Mouse (Mus musculus): Measurements from ENCODE around the gene Arrdc2.
"Not testable (repeated sequence)": the region's sequence is repeated elsewhere in the genome, so short reads cannot be mapped to it uniquely, and the experiment has no call there.

The Arrdc2 gene

DNA sequence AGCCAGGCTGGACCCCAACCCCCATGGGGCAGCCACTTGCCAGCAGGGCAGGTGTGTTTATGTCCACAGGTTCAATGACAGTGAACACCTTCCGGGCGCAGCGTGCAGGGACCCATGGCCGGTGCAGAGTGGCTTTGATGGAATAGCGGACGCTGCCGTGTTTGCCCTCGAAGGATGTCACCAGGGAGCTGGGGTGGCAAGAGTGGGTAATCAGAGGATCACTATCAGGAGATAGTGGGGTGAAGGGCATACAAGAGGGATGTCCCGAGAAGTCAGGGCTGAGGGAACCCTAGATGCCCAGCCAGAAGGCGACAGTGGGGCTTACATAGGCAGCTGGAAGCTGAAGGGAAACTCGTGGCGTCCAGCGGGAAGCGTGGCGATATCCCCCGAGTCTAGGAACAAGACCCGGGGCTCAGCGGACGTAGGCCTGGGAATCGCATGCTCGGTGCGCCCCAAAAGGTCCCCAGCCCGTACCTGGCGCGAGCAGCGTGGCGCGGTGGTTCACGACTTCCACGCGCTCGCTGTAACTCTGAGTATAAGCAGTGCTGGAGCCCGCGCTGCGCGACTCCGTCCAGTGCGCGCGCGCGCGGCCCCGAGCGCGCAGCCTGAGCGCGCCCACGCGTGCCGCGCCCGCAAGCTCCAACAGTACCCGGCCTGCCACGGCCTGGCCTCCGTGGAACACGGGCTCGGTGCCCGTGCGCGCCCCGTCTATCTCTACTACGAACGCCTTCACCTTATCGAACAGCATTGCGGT lies 689 bp downstream of the Arrdc2 start:
- DNase-seq, result no peak

DNA sequence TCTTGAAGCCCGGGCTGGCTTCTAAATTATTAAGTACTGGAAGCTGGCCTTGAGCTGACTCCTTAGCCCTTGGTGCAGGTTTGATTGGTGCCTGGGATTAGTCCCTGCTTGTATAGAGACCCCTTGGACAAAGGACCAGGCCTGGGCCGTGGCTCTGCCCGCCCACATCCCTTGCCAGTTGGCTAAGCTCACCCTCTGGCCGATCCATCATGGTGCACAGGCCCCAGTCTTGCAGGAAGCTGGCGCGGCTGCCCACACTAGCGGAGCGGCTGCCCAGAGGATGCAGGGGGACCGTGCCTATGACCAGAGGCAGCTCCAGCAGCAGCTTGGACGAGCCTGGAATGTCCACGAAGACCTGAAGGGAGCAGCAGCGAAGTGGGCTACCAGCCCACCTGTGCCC lies 2.9 kb downstream of the Arrdc2 start:
- no peak for DNase-seq

DNA sequence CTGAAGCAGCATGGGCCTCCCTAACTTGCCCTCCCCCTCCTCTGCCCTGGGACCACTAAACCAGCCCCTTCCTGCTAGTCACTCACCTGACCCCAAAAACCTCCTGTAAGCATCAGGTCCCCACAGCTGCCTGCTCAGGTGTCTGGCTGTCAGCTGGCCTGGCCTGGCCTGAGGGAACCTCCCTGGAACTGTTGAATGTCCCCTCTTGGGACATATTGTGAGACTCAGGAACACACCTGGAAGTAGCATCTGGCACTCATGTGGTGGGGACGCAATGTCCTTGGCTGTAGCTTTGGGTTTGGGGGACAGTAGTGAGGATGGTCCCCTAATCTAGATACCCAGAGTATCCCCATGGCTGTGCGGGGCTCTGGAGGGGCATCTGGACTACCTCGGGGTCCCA lies 5.4 kb downstream of the Arrdc2 start:
- no peak for DNase-seq

DNA sequence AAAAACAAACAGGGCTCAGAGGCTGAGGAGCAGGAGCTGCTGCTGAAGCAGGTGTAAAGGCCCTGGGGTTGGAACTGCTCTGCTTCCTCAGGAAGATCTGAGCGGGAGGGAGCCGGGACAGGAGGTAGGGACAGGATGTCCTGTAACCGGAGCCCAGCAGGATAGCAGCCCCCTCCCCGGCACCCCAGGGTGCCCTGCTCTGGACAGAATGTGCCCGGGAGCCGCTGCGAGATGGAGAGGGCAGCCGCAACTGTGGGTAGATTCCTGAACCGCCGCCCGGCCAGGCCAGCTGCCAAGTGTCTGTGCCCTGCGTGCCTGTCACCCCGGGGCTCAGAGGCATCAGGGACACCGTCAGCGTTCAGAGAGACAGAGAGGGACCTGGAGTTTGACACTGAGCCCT lies 6.0 kb downstream of the Arrdc2 start:
- peak; percentile 71 for DNase-seq

DNA sequence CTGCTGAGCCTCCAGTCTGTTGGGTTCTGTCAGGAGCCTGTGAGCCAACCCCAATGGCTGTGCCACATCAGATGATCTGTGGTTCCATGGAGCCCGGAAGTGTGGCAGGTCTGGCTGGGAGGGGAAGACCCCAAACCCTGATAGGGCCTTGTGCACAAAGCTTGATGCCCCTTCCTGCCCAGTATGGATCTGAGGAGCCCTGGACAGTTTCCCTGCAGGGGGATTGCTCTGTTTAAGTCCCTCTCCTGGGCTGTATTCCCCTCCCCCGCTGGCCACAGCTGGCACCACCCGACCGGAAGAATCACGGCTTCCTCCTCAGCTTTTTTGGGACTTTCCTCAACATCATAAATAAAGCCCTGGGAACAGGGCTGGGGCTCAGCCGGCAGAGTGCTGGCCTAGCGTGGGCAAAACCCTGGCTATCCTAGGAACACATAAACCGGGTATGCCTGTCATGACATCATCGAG lies 6.5 kb downstream of the Arrdc2 start:
- DNase-seq, result peak; percentile 64

DNA sequence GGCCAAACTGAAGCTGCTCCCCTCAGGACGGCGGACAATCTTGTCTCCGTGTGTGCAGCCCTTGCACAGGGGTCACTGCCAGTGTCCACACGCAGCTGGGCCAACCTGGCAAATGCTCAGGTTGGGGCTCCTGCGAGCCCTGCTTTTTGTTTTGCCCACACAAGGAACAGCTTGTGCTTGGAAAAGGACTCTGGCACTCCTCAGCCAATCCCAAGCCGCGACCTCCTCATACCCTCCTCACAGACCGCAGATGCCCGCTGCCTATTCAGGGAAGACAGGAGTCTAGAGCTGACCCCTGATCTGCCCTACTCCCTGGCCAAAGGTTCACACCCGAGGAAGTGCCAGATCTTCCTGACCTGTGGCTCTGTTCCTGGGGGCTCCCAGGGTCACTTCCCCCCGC lies 7.1 kb downstream of the Arrdc2 start:
- no peak for DNase-seq

DNA sequence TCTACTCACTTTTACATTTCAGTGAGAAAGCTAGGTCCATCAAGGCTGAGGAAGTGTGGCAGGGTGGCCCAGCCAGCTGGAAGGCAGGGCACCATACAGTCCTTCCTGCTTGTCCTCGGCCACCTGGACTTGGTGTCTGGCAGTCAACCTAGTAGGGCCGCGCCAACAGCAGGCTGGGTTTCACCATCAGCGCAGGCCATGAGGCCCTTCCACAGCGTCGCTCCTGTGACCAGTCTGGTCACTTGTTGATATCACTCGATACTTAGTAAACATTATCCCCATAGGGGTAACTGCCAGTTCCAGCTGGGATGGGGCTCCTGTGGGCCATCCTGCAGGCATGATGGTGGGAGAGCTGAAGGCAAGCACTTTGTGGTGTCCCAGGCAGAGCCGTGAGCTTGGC lies 8.0 kb downstream of the Arrdc2 start:
- no peak for DNase-seq

DNA sequence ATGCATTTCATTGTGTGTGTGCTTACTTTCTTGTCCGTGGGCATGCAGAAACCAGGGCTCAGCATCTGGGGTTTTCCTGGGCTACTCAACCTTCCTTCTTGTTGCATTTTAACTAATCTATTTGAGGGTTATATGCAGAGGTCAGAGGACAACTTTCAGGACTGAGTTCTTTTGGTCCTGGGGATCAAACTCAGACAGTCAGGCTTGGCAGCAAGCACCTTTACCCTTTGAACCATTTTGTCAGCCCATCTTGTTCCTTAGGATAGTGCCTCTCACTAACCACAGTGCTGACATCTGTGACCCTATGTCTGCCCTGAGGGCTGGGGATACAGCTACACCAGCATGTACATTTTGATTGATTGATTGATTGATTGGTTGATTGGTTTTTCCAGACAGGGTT lies 11.7 kb downstream of the Arrdc2 start:
- no peak for DNase-seq

DNA sequence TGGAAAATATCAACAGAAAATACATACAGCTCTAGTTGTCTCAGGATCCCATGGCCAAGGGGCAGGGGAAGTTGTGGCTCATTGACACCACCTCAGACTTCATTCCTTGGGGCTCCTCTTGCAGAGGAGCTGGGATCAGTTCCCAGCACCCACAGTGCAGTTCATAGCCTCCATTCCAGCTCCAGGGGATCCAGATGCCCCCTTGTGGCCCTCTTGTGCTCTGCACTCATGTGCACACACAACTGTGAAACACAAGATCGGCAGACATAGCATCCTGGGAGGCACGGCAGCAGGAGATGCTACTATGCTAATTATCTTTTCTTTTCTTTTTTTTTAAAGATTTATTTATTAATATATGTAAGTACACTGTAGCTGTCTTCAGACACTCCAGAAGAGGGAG lies 12.5 kb downstream of the Arrdc2 start:
- no peak for DNase-seq

DNA sequence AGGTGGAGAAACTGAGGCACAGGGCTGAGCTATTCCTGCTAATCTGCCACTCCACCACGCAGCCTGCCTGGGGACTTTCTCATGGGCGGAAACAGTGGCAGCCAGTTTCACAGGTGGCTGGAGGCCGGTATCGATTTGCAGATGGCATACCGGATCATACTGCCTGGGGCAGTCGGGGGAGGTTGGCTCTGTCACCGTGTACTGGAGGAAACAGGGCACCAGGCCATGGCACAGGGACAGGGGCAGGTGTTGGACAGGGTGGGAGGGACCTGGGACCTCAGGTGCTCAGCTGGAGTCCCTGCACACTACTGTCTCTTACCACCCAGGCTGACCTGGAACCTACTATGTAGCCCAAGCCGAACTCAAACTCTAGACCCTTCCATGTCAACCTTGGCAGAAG lies 13.7 kb downstream of the Arrdc2 start:
- DNase-seq, result no peak

DNA sequence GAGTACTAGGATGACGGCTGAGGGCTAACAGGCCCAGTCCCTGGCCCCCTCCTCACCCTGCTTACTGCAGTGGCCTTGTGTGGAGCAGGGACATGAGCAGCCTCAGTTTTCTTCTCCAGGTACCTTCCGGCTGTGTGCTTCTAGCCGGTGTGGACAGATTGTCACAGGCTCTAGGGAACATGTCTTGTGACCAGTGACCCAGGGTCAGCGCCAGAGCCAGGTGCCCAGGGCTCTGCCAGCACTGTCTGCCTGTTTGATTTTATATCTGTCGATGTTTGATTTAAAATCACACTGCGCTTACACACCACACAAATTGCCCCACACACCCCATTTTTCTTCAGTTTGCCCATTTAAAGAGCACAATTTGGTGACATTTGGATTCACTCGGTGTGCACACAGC lies 15.7 kb downstream of the Arrdc2 start:
- no peak for DNase-seq

DNA sequence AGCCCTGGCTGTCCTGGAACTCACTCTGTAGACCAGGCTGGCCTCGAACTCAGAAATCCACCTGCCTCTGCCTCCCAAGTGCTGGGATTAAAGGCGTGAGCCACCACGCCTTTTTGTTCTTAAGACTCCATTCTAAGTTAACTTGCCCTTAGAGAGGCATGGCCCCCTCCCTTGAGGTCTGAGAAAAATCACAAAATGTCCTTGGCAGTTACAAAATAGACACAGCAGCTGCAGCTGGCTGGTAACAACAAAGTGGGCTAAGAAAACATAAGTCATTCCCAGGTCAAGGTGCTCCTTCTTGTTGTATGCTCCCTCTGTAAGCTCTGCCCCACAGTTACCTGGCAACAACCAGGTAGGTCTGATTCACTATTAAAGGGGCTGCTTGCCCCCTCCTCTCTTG lies 16.9 kb downstream of the Arrdc2 start:
- DNase-seq, result not testable (repeated sequence)

DNA sequence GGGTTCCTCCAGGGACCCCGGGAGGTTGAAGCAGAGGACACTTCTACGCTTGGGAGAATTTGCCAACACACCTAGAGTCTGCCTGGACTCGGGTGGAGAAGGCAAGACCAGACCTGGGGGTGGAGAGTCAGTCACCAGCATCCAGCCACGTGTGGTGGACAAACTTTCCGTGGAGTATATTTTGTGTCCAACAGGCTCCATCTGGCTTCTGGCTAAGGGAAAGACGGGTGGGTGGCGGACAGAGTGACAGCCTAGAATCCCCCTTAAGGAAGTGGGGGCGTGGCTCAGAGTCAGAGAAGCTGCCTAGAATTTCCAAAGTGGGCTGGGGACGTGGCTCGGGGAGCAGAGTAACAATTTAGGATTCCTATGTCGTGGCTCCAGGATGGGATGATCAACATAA lies 17.5 kb downstream of the Arrdc2 start:
- DNase-seq, result no peak

DNA sequence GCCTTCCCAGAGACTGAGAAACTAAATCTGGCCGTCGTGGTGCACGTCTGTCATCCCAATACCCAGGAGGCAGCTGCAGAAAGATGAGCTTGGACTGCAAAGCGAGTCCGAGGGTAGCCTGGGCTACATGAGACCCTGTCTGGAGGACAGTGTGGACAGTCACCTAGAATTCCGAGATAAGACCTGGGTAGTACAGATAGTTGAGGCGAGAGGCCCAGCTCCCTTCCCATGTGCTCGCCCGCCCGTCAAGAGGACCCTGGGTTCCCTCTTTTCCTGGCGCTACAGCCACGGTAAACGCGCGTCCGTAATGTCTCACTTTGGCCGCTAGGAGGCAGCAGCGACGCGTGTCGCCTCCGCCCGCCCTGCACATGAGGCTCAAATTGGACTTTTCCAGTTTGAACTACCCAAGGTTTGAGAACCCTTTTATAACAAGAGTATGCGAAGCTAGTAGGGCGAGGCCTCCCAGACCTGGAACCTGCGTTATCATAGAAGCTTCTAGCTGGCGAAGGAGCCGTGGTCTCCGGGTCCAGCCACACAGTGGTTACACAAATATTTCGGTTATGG lies 18.0 kb downstream of the Arrdc2 start:
- peak; percentile 75 for DNase-seq

DNA sequence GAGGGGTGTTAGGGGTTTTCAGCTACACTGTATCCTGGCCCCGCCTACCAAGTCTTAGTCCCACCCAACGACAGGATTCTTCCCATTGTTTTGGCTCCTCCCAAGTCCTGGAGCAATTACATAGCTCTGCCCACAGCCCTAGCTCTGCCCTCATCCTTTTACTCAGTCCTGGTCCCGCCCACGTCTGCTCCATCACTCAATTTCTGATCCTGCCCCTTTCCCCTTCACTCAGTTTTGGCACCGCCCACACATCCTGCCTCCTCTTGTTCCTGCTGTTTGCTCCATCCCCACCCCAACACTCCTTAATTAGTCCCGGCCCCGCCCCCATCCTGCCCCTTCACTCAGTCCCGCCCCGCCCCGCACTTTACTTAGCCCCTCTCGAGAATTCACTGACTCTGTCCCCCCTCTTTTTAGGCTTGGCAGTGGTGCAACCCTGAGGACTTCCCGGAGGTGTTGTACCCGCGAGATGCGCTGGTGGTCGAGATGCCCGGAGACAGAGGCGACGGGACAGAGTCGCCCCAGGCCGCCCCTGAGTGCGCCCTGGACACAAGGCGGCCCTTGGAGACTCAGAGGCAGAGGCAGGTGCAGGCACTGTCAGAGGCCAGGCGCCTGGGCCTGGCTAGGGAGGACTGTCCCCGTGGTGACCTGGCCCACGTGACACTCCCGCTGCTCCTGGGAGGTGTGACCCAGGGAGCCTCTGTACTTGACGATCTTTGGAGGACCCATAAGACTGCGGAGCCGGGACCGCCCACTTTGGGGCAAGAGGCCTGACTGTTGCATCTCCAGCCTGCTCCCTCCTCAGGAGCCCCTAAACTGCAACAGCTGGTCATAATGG lies 19.2 kb downstream of the Arrdc2 start:
- DNase-seq, result peak; percentile 90

DNA sequence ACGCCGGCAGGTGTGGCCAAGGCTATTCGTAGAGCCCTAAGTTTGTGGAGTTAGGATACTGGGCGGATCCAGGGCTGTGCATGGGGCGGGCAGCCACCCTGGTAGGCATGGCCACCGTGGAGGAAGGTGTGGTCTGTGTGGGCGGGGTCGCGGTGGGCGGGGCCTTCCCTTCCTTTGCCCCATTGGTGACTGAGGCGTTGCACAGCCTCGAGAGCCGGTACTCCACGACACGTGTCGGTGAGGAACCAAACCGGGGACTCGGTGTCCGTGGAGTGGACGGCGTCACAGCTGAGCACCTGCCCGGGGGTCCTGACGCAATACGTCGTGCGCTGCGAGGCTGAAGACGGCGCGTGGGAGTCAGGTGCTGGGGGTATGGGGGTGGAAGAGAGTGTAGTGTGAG lies 22.8 kb downstream of the Arrdc2 start:
- DNase-seq, result peak; percentile 75

DNA sequence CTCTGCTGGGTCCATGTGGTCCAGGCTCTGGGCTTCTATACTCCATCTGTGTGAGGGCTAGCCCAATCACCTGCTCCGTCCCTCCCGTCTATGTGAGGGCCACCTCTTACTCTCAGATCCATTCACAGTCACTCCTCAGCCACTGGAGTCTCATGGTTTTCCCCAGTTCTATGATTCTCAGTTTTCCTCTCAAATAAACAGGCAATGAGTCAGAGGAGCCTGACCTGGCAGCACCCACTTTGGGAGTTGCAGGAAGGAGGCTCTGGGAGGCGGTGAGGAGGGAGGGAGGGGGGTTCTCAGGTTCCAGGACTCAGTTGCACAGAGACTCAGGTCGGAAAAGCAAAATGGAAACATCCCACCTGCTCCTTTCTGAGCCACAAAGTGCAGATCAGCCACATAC lies 26.6 kb downstream of the Arrdc2 start:
- no peak for DNase-seq

DNA sequence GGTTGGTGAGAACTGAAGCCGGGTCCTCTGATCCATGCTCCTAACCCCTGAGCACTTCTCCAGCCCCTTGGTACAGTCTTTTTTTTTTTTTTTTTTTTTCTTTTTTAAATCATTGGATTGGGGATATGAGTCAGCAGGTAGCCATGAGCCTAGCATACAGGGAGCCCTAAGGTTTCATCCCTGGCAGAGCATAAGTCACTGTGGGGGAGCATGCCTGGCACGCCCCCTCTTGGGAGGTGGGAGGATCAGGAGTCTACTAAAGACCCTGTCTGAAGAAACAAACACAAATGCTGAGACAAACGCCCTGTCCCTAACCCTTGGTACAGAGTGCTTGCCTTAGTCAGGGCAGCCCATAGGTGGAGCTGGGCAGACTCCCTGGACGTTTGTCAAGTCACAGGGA lies 27.5 kb downstream of the Arrdc2 start:
- DNase-seq, result no peak

DNA sequence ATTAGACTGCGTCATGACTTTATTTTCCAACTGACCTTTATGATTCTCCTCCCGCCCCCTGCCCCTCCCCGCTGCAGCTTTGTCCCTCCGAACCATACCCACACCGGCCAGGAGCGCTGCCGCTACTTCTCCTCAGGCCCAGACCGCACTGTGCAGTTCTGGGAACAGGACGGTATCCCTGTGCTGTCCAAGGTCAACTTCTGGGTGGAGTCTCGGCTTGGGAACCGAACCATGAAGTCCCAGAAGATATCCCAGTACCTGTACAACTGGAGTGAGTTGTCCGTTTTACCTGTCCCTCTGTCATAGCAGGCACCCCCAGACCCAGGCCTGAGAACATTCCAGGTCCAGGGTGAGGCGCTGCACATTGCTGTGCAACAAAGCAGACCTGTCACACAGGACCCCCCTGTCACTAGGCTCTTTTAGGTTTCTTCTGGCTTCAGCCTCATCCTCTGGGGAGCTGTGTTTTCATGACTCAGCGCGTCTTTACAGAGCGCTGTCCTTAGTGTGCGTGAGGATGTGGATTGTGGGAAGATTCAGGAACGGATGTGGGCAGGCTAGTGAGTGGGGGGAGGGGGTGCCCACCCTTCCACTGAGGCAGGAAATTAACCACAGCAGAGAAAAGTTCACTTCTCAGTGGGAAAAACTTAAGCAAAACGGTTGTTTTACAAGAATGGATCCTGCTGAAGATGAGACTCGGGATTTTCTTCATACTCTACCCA lies 28.4 kb downstream of the Arrdc2 start:
- no peak for DNase-seq

DNA sequence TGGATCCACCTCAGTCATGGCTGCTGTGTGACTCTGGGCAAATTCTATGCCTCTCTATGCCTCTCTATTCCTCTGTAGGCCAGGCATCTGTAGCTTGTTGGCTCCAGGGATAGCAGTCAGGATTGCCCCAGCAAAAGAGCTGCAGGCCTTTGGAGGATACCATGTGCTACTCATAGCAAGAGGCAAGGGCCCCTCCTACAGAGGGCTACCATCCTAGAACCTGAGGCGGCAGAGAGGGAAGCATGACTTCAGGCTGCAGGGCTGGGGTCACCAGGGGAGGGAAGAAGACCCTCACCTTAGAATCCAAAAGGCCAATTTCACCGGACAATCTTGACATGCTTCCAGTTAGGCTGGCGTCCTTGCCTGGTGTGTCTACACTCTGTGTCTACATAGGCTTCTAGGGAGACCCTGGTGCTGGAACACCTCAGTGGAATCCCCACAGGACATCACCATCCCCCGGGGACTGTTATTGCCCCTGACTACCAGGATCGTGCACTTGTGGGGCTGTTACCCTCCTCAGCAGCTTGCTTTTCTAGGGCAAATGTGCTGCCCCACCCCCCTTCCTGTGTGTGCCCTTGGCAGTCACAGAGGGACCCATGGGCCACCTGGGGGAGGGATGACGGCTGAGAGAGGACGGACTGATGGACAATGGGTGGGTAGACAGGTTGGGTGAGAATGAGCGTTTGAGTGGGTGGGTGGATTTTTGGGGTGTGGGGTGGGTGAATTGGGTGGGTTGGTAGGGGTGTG lies 30.4 kb downstream of the Arrdc2 start:
- no peak for DNase-seq

DNA sequence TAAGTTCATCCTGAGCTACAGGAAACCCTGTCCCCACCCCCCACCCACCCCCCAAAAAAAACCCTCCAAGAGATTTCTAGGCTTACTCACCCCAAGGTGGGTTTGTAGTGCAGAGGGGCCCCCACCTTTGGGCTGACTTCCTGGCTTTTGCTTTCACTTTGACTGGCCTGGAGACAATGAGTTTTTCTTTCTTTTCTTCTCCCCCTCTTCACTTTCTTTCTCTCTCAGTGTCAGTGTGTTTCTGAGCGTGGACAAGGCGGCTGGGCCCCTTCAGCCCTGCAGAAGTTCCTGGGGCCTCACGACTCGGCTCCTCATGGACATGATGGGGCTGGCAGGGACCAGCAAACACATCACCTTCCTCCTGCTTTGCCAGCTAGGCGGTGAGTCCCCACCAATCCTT lies 31.3 kb downstream of the Arrdc2 start, which contains the start of gene Il12rb1:
Gene Il12rb1 (plus strand): TSS at position 211 of the 400 bp plus-strand sequence.
- DNase-seq, result no peak

DNA sequence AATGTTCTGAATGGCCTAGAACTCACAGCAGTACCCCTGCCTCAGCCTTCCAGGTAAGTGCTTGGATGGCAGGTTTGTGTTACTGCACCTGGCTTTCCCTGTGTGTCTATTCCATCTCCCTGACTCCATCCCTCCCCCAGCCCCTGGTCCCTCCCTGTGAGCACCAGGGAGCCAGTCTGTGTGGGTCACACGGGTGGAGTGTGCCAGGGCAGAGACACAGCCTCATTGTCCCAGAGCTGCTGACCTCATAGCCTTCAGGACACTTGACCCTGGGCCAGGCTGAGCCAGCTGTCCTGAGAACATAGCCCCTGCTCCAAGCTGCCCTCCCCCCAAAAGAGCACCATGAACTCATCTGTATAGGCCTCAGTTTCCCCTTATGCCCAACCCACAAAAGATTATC lies 32.2 kb downstream of the Arrdc2 start:
- DNase-seq, result no peak

DNA sequence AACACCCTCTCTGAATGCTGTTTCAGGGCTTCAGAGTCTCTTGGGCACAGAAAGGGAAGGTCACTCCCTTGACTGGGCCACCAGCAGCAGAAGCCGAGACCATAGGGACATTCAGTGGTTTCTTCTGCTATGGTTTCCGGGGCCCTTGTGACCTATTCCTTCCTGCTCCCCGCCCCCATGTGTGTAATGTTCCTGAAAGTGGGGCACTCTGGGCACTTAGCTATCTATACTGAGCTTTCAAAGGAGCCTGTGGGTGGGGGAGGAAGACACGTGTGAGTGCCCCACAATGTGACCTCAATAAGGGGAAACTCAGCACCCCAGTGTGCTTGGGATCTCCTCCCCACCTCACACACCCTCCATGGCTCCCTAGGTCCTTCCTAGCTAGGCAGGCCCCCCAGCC lies 33.0 kb downstream of the Arrdc2 start:
- peak; percentile 45 for DNase-seq
